Mouse (Mus musculus): ENCODE results near the gene Cacnb4.

GRCm38 (mm10) chr2:52433365-52433764 lies 243.3 kb downstream of the Cacnb4 start:
- TF ChIP-seq CTCF (conservative IDR thresholded peaks at IDR 0.05; ENCODE audit: low read length) (no peak), POU5F1 (IDR thresholded peaks at IDR 0.05; ENCODE audit: borderline replicate concordance, low read length) (no peak), NANOG (IDR thresholded peaks at IDR 0.05; ENCODE audit: borderline replicate concordance, low read length) (no peak)
